Mouse (Mus musculus): ENCODE data around the gene Immp2l.

DNA sequence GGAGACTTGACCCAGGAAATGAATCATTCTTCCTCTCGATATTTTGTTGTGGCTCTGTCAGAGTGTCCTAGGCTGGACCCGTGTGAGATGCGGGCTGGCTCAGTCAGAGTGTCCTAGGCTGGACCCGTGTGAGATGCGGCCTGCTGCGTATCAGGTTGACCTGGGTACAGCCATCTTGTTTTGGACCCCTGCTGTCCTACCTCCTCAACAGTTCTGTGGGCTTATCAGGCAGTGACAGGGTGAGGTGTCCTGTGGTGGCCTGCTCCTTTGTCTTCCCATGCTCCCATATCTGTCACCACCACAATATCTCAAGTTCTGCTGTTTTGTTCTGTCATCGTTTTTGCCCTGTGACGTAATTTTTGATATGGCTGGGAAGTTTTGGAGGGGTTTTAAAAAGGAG lies 250.2 kb downstream of the Immp2l start:
- TF ChIP-seq ZNF384 (IDR thresholded peaks at IDR 0.05; ENCODE audit: low read depth, low read length) (no peak), ZC3H11A (IDR thresholded peaks at IDR 0.05; ENCODE audit: borderline replicate concordance, low read depth, low read length) (no peak), HCFC1 (IDR thresholded peaks at IDR 0.05; ENCODE audit: borderline replicate concordance, insufficient read depth, low read length) (no peak), CHD2 (IDR thresholded peaks at IDR 0.05; ENCODE audit: low read depth, low read length) (no peak)

All from ES-E14 (cell line).